Mouse (Mus musculus): ENCODE measurements at regions not wholly inside any gene's neighbourhood (a gene's known extent, or its start where the extent isn't known, plus 50 kb on each side); places are given as distances from the start of the nearest gene placed in this dataset.

DNA sequence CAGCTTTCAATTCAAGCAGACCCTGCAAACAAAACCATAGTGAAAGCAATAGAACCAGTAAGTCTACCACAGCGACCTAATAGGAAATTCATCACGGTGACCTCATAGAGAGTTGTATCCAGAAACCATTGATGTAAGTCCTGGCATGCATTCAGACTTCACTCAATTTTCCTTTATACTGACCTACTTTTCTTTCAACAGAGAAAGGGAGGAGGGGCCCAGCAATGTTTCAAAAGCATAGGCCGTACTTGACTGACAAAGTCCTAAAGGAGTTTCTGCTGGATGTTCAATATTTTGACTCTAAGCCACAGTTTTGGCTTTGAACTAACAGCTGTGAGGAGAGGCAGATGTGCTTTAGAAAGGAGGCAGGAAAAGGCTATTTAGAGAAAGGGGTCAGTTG is 88.4 kb downstream of the AI593442 start:
- DNase-seq (ENCODE audit: low read depth, low spot score) = no peak

DNA sequence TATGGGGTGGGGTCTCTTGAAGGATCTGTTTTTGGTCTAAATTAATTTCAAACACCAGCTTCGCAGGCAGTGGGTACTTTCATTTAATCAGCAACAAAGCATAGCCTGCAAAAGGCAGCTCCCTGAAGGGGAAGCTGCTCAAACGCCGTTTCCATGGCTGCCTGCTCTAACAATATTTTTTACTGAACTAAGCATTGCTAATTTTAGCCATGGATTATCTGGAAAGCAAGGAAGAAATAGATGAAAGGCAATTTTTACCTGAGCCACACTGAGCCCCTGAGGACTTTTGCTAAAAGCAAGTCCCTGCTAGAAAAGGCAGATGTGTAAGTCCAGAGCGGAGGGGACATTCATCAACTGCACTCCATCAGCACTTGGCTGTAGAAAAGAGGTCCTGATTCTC is 105.5 kb downstream of the AI593442 start:
- DNase-seq (ENCODE audit: low read depth, low spot score) = no peak

DNA sequence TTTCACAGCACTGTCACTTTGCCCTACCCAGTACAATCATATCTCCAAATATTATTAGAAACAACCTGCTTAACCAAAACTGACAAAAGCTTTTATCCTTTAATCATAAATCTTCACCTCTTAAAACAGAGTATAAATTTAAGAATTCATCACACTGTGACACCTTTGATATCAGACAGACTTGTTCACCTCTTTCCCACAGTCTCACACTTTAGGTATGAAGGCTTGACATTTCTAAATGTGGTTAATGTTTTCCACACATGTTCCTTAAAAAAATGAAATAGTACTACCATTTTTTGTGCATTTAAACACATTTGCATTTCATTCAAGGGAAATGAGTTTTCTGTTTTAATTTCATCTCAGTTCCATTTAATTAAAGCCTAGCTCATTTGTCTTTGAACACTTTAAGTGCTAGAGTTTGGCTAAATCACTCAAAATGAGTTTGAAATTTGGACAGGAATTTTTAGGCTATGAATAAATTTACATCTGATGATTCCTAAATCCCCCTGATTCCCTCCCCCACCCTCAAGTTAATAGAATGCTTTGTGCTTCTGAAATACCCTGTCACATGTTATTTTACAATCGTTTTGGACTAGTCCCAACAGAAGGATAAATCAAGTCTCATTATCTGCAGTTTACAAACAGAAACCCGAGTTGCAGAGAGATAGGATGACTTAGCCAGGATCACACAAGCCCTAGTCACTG is 127.9 kb downstream of the AI593442 start:
- DNase-seq (ENCODE audit: low read depth, low spot score) = no peak

DNA sequence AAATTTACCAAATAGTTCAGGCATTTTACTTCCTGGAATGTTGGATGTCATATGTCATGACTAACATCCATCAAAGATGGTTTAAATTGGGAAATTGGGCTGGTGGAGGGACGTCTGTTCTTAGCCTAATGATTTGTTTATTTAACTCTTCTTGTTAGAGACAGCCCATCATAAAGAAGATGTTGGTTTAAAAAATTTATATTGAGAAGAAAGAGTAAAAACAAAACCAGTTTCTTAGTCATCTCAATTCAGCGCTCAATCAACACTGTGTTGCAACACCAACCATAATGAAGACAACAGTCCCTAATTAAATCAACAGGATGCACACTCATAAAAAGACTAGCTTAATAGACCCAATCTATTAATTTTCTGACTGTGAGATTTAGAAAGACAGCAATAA is 133.5 kb downstream of the AI593442 start:
- no peak for DNase-seq (ENCODE audit: low read depth, low spot score)

DNA sequence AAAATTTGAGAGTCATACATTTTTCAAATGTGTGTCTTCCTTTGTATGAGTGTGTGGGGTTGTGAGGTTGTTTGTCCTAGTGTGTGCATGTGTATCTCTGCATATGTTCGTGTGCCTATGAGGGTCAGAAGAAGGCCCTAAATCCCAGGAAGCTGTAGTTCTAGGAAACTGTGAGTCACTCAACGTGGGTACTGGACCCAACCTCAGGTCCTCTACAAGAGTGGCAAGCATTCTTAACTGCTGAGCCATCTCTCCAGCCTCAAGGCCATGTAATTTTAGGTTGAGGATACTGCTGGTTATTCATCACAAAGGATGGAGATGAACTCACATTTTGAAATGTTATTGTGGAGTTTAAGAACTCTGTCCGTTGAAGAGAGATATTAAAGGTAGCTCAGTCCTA is 140.5 kb downstream of the AI593442 start:
- DNase-seq (ENCODE audit: low read depth, low spot score) = no peak

DNA sequence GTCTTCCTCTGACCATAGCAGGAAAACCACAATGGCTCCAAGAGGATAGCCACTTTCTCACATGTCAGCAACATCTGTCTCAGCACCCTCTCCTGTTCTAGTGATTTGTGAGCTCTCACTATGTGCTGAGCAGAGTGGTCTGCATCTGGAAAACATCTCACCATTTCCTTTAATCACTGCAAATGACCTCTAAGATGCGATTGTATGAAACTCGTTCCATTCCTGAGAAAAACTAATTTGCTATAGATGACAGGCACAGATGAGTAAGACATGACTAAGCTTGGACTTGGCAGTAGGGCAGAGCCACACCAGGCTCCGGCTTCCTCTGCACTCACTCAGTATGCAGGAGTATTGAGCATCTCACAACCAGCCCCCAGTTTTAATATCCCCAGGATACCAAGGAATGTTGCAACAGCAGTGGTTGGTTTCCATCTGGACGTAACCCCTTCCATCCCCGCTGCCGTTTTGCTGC is 150.1 kb downstream of the AI593442 start:
- no peak for DNase-seq (ENCODE audit: low read depth, low spot score)

DNA sequence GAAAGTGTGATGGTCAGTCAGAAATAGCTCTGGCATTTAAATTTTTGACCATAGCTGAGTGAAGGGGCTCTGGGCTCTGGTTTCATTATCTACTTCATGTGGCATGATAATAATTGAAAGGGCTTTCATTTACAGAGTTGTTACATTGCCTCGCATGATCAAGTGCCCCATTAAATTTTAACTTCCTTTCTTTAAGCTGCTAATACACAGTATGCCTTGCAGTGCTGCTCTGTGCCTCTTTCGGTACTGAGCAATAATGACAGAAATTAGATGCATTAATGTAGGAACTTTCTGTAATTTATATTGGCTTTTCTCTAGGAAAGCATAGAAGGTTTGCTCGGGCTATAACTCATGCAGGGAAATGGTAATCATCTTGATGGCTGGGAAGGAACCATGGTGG is 179.1 kb downstream of the AI593442 start:
- DNase-seq (ENCODE audit: low read depth, low spot score) = no peak

DNA sequence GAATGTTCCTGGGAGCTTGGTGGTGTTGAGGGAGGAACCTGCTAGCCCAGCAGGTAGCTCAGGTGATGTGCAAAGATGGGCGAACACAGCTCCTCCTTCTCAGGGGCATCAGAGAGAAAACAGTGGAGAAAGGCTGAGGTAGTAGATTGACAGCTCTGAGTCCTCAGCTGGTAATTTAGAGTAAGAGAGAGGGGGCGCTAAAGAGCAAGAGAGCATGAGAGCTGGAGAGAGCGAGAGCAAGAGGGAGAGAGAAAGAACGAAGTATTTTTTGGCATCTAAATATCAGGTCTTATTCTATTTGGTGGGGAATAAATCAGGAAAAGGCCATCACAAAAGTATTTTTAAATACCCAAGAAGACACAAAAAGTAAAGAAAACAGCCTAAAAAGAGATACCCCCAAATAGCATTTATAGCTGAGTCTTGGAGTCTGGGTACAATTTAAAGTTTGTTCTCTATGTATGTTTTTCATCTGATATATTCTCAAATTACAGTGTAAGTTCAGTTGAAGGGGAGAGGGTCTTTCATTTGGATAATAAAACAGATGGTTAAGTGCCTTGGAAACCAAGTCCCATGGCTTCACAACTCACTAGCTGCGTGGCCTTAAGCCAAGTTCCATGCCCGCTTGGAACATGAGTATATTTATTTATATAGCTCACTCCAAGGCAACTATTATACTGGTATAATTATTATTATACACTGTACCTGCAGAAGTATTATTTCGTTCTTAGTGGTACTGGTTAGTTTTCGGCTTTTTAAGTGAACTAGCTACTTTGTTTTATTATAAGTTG is 183.9 kb downstream of the AI593442 start:
- DNase-seq (ENCODE audit: low read depth, low spot score) = no peak

DNA sequence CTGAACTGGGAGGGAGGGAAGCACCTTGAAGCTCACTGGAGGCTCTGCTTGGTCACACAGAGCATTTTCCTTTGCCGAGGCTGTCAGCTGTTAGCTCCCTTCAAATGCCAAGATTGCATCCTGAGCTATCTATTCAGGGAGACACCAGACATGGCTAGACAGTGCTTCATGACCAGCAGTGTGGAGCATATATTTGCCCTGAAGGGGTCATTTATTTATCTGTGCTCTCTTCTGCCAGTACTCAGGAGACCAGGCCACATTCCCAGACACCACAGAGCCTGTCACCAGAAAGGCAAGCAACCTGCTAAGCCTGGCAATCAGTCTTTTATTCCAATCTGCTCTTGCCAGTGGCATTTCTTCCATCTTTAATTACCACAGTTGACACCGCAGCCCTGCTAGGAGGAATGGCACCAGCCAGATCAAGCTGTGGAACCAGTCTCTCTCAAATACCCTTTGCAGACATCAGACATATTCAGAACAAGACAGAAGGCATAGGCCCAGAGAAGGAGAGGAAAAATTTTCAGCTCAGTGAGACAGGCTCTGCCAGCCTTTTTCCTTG is 186.6 kb downstream of the AI593442 start:
- DNase-seq (ENCODE audit: low read depth, low spot score) = no peak

DNA sequence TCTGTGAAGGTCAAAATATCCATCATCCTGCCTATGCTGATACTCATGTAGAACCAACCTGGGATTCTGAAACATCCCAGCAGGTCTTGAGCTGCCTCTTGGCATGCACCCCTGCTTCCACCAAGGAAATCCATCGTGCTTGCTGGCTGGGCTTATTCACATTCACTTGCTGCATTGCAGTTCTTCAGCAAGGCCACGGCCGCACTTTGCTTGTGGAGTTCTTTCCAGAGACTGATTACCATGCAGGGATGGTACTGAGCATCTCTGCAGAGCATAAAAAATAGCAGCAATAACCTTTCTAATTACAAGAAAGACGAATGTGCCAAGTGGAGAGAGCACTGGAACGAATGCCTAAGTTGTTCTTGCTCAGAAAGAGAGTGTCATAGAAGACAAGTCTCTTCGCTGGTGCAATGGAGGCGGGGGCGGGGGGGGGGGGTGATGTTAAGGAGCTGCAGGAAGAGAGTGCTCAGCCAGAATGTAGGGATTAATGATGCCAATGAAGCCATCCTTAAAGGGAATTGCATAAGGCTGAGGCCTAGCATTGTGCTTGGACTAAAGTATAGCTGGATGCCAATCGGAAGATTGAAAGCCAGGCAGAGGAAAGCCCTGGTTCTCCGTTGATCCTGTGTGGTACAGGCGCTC is 205.9 kb downstream of the AI593442 start:
- no peak for DNase-seq (ENCODE audit: low read depth, low spot score)

DNA sequence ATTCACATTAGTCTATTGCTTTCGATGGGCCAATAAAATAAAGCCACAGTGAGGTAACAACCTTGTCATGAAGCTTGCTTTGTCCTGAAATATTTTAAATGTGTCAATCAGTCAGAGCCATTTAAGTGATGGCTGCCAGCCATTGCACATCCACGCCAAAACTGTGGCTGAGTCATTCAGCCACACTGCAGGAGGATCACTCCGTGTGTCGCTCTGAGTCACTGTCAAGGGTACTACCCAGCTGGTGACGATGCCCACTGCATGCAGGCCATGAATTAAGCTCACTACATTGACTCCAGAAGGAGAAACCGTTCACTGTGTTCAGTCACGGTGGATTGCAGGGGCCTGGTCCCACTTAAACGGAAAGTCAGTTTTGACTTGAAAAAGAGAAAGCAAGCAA is 206.7 kb downstream of the AI593442 start:
- no peak for DNase-seq (ENCODE audit: low read depth, low spot score)

DNA sequence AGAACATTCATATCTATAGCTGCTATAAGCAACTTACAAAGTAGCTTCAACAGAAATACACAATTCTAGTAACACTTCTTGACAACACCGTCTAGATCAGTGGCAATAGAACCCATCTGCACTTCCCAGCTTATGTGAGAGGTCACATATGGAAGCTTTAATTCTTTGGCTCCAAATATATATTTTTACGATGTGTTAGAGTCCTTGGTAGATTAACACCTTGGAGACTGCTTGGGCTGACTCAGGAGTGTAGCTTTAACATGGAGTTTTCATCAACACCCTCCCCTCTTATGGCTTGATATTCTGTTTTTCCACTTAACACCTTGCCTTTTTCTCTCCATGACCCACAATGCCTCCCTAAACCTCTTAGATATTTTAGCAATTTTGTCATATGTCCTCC is 221.1 kb downstream of the AI593442 start:
- DNase-seq (ENCODE audit: low read depth, low spot score) = no peak

DNA sequence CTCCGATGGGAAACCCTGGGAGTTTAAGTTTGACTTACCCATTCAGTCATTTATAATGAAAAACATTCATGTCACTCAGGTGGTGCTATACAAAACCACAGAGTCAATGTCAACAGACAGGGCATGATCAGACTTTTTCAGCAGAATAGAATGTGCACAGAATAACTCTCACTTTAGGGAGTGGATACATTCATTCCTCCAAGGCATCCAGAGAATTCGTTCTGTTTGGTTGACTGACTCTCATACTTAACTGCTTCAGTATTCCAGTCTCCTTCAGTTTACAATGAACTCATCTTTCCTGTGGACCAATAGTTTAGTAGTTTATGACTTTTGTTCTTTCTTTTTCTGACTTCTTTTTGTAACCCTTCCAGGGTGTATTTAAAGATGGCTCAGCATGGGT is 225.1 kb downstream of the AI593442 start:
- DNase-seq (ENCODE audit: low read depth, low spot score) = no peak

DNA sequence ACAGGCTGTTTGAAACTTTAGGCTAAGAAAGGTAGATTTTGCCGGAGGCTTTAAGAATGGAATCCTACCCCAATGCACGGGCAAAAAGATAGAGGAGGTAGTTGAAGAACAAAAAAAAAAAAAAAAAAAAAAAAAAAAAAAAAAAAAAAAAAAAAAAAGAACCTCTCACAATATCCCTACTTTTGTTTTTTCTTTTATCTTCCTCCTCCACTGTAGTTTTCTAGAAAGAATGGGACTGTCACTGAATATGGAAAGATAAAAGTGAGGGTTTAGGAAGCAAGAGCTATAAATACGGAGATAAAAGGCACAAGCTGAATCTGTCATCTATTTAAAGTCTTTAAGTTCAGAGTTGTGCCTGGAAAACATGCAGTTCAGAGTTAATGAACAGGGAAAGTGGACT is 227.8 kb downstream of the AI593442 start:
- no peak for DNase-seq (ENCODE audit: low read depth, low spot score)

DNA sequence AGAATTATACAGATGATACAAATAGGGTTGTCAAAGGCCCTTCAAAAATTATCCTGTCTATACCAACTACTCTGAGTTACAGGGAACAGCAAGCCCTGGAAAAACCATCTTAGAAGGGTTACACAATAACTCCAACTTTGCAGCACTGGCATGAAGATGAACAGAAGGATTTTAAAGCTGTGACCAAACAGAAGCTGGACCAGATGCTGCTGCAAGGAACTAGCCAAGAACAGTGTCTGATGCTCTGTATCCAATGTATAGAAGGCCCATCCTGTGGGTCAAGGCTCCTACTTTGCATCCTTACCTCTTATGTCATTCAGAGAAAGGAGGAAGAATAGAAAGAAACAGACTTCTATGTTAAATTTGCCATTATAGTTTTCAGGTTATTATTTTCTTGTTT is 231.3 kb downstream of the AI593442 start:
- DNase-seq (ENCODE audit: low read depth, low spot score) = no peak

DNA sequence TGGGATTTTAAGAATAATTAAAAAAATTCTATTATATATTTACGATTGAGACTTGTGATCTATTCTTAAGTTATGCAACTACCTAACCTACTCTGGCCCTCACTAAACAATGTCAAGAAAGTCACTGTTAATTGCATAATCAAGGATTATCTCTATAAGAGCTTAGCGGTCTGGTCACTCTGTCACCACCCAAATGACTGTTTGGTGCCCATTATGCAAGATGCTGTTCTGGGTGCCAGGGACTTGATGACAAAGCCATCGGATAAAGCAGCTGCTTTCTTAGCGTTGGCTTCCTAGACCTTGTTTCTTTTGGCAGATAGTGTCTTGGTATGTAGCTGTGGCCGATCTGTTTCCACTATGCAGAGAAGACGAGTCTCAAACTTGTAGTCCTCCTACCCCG is 236.4 kb downstream of the AI593442 start:
- DNase-seq (ENCODE audit: low read depth, low spot score) = no peak

DNA sequence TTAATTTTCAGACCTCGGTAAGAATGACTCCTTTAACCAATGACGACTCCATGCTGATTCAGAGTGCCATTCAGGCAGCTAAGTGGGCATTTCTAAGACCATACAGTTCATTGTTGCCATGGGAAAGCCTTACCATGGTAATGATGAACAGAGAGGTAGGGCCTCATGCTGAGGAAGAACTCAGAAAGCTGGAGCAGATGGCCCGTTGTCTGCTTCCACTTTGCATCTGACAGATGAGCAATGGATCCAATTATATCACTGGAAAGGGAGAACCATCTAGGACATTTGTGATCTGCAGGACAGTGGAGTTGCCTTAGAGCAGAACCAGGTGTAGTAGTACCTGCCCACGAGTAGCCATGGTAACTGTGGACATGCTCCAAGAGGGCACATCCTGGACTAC is 245.4 kb downstream of the AI593442 start:
- DNase-seq (ENCODE audit: low read depth, low spot score) = no peak

DNA sequence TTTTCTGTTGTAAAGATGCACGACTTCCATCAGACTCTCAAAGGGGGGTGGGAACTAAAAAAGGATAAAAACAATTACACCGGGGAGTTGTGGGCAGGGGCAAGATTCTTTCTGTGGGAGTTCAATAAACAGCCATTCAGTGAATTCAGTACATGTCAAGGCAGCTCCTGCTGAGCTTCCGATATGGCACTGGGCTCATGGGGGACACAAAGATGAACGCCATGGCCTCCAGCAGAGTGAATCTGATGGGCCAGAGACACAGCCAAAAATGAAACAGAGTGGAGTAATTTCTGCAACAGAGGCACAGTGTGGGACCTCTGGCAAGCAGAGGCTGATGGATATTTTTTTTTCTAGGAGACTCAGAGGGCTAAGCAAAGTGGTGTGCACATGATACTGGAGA is 254.2 kb downstream of the AI593442 start:
- no peak for DNase-seq (ENCODE audit: low read depth, low spot score)

DNA sequence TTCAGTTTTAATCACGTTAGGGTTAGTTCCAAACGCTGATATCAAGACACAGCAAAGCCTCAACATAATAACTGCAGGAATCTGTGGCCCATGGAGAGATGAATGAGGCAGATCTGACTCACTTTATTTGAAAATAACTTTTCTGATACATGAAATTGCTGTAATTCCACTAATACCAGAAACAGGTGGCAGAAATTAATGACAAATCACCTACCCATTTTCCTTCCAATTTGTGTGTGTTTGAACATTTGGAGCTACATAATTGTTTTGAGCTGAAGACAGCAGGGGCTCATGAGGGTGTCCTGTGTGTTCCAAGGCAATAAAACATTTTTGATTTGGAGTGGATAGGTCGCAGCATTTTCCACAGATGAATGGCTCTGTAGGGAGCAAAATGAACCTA is 254.2 kb upstream of the Zc3h12c start:
- no peak for DNase-seq (ENCODE audit: low read depth, low spot score)

DNA sequence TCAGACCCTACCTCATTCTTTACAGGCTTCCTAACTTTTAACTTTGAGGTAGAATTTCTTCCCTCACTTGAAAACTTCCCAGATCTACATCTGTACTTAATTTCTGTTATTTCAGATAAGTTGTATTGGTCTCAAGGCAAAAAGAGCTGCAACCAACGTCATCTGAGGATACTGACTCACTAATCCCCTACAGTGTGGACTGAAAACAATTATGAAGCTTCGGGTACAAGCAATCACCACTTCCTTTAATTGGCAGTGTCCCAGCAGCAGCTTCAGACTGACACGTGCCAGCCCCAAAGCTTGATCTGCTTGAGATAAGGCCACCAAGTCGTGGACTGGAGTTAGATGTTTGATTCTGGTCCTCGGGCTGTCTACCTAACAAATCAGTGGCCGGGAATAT is 247.3 kb upstream of the Zc3h12c start:
- DNase-seq (ENCODE audit: low read depth, low spot score) = no peak

DNA sequence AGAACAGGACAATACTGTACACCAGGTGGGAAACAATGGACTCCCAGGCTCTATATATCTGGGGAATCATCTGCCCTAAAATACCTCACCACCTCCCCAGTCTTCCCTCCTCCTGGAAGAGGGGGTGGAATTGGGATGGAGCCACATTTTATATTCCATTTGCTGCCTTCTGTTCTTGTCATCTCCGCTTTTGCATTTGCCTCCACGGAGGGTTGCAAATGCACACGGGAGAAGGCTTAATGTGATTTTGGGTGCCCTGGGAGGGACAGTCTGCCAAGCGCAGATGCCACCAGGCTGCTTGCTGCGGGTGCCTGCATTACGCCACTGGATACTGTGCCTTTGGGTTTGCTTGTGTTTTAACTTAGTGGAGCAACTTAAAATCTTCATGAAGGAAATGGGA is 239.5 kb upstream of the Zc3h12c start:
- no peak for DNase-seq (ENCODE audit: low read depth, low spot score)

DNA sequence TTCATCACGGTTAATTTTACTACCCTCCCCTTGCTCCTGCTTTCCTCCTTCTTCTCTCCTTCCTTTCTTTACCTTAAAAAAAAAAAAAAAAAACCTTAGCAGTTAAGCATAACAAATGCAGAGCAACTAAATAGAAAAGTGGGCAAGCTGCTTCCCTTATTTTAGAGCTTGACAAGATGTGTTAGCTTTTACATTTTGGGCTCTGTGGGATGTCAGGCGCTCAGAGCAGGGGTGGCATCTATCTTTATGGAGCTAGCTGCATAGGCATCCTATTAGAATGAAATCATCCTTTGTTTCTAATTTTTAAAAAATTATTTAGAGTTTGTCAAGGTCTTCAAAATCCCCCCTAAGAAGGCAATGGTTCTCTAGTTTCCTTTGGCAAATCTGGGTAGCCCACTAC is 234.1 kb upstream of the Zc3h12c start:
- DNase-seq (ENCODE audit: low read depth, low spot score) = no peak

DNA sequence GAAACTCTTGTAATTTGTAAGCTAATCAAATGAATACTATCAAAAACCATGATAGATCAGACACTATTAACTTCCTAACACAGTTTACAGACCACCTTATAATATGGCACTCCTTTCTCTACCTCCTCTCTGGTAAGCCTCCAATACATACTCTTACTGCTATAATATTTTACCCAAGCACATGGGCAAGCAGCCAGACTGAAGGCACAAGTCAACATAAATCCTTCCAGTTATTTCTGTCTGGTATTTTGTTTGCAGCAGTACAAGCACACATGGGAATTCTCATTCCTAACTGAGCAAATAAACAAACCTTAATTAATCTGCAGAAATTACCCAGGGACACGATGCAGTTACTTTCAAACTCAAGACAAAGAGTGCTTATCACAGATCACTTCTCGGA is 210.7 kb upstream of the Zc3h12c start:
- no peak for DNase-seq (ENCODE audit: low read depth, low spot score)
